Mouse (Mus musculus): Measurements from ENCODE around the gene Agrn.

- TF ChIP-seq CTCF (IDR thresholded peaks at IDR 0.05; ENCODE audit: control insufficient read depth, insufficient read depth, insufficient replicate concordance, low read depth, low read length): no peak
- TF ChIP-seq POLR2A (IDR thresholded peaks at IDR 0.05; ENCODE audit: control insufficient read depth, low read depth, low read length): no peak
Measured at GRCm38 (mm10) chr4:156193906-156194305, 3.4 kb downstream of the Agrn start.
